Mouse (Mus musculus) bone marrow macrophage, adult 2 months (primary cell): Measurements from ENCODE around the gene Fkbp2.

Source experiments
- CTCF ChIP-seq: IDR thresholded peaks from 2 replicates; pipeline ENCODE4 v1.5.1; 2012; ENCODE audit warnings: low read depth, mild to moderate bottlenecking, low read length, moderate library complexity
- POLR2A ChIP-seq: IDR thresholded peaks from 2 replicates; pipeline ENCODE4 v1.6.1; 2012; ENCODE audit warnings: mild to moderate bottlenecking, low read depth, low read length, borderline replicate concordance

DNA sequence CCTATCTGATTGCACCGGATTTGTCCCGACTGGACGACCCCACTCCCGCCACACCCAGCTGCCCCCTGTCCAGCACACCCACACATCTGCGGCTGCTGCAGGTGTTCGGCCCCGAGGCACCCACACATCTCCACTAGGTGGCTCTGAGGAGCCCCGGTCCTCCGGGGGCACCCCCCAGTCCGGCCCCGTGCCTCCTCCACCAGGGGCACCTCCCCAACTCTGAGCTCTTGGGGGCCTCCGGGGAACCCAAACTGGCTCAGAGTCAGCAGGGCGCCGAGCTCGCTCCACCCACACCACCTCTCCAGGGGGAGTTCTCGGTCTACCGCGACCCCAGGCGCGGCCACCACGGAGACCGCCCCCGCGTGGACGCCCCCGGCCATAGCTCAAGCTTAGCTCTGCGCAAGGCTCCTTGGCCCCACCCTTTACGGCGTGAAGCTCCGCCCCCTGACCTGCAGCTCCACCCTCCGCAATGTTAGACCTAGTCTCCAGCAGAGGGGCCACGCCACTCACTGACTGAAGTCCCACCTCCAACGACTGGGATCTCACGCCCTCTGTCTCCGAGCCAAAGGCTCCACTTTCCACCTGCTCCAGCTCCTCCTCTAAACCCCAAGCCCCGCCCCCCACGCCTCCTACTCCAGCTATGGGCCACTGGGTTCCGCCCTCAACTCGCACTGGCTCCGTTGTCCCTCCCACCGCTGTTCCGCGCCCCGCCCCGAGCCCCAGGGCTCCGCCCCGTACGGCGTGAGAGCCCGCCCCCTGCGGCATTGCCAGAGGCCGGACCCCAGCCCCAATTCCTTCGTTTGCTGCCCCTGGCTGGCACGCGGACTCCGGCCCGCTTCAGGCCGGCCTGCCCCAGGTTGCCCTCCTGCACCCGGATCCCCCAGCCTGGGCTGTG is 568 bp downstream of the Fkbp2 start:
- peak; percentile 79 for TF ChIP-seq CTCF
- TF ChIP-seq POLR2A = no peak
